Comparison of ENCODE assay signal across 8 mouse cellular contexts in the genomic region with DNA sequence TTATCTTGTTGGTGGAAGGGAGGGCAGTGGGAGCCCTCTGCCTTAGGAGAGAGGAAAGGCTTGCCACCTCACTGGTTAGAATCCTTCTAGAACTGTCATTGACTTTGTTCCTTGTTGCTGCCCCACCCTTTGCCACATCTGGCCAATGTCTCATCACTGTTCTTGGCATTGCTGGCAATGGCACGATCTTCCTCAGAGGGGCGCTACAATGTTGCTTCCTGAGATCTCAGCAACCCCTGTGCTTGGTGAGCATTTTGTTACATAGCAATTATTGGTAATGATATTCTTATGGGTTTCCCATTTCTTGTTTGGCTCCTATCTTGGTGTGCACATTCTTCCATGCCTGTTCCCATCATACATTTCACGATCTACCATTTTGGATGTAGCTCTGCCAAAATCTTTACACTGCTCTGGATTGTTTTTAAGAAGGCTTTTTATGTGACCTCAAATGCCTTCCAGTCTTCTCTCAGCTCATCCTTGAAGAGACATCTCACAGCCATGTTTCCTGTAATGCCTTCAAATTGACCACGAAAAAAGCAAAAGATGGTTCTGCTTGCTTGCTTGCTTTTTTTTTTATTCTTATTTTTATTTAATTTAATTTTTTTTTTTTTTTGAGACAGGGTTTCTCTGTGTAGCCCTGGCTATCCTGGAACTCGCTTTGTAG. TPM values are rescaled to one million over a fixed set of nuclear protein-coding genes. Genes with fewer than 3 reads are reported as not detected.
DNase-seq lines count a peak whose midpoint lies in the region; ATAC-seq lines count a peak whose summit lies in the region.

A gene (plus strand): TSS at position 614 of the 664 bp plus-strand sequence.

- DNase-seq in adrenal gland, adult 18-20 months (ENCODE audit: low spot score in 2 of 2) = no peak
- no peak for DNase-seq in adrenal gland, adult (ENCODE audit: inconsistent age in 2 of 2, low spot score in 1 of 2)
- no peak for DNase-seq in intestine, embryonic 14.5 days (ENCODE audit: low spot score)
- no peak for DNase-seq in kidney, postnatal 36 days

- no peak within 1 kb of the TSS for H3K27ac ChIP-seq in intestine, embryonic 14.5 days (ENCODE audit: low read depth)
- peak within 1 kb of the TSS; percentile 84 for H3K27ac ChIP-seq in midbrain, embryonic 13.5 days

- H3K27me3 ChIP-seq in megakaryocyte, embryonic 14.5 days (replicated peaks) = peaks cover 11% of the 10 kb centered on the region
- peaks cover 13% of the 10 kb centered on the region; the same call in 1 of the 2 replicates for H3K27me3 ChIP-seq in intestine, embryonic 14.5 days (replicated peaks; ENCODE audit: control insufficient read depth, insufficient read depth, low read length)
- no peaks in the 10 kb centered on the region for H3K27me3 ChIP-seq in midbrain, embryonic 13.5 days

- H3K4me3 ChIP-seq in megakaryocyte, embryonic 14.5 days (replicated peaks) = peak within 1 kb of the TSS; percentile 95
- peak within 1 kb of the TSS; percentile 57 for H3K4me3 ChIP-seq in intestine, embryonic 14.5 days (ENCODE audit: low read depth, low read length)
- H3K4me3 ChIP-seq in midbrain, embryonic 13.5 days (replicated peaks) = peak within 1 kb of the TSS; percentile 75

- 85% methylated on average over 5 of the region's 5 CpGs for WGBS in intestine, embryonic 14.5 days
- WGBS in midbrain, embryonic 13.5 days = 87% methylated on average over 5 of the region's 5 CpGs

- H3K9ac ChIP-seq in intestine, embryonic 14.5 days (ENCODE audit: low read length) = peak within 1 kb of the TSS; percentile 50
- peak within 1 kb of the TSS; percentile 82 for H3K9ac ChIP-seq in midbrain, embryonic 13.5 days (replicated peaks)

- H3K4me1 ChIP-seq in megakaryocyte, embryonic 14.5 days = peaks cover 44% of the 10 kb centered on the region
- H3K4me1 ChIP-seq in intestine, embryonic 14.5 days (replicated peaks; ENCODE audit: control insufficient read depth, insufficient read depth, low read length) = peaks cover 2% of the 10 kb centered on the region; the same call in 1 of the 2 replicates
- H3K4me1 ChIP-seq in midbrain, embryonic 13.5 days (replicated peaks) = peaks cover 13% of the 10 kb centered on the region

- no peak for ATAC-seq in megakaryocyte, adult 5-6 weeks (ENCODE audit: poor library complexity, severe bottlenecking)
- ATAC-seq in intestine, embryonic 14.5 days (replicated peaks; ENCODE audit: low FRiP score, low TSS enrichment, low read depth) = no peak
- no peak for ATAC-seq in midbrain, embryonic 13.5 days
- no peak for ATAC-seq in frontal cortex, adult (ENCODE audit: low TSS enrichment)

- H3K4me2 ChIP-seq in intestine, embryonic 14.5 days (ENCODE audit: low read length) = peak within 1 kb of the TSS; percentile 76
- peak within 1 kb of the TSS; percentile 84 for H3K4me2 ChIP-seq in midbrain, embryonic 13.5 days (replicated peaks)

- 0 out of 2 replicates have a peak, but pooled peaks cover 3% of the 10 kb centered on the region for H3K9me3 ChIP-seq in megakaryocyte, embryonic 14.5 days
- H3K9me3 ChIP-seq in intestine, embryonic 14.5 days (ENCODE audit: control insufficient read depth, low read length) = no peaks in the 10 kb centered on the region
- no peaks in the 10 kb centered on the region for H3K9me3 ChIP-seq in midbrain, embryonic 13.5 days

- peaks cover 3% of the 10 kb centered on the region for H3K36me3 ChIP-seq in megakaryocyte, embryonic 14.5 days (replicated peaks; ENCODE audit: low read length)
- H3K36me3 ChIP-seq in intestine, embryonic 14.5 days (ENCODE audit: control insufficient read depth, insufficient read depth, low read length) = no peaks in the 10 kb centered on the region
- H3K36me3 ChIP-seq in midbrain, embryonic 13.5 days = no peaks in the 10 kb centered on the region

RNA-seq across cellular contexts. Expression of the gene that starts here (rescaled TPM):
- 10 to 100 TPM; 59.2 to 70.6 TPM for total RNA-seq in adrenal gland, adult 18-20 months (2021)
- polyA plus RNA-seq in megakaryocyte, embryonic 14.5 days (2012; ENCODE audit: insufficient read depth, low replicate concordance) = 10.7 and 22.4 TPM in 2 replicates
- 1.3 TPM in 1 of 2 replicates, not detected in the other for total RNA-seq in megakaryocyte, adult 5-6 weeks (2015)
- total RNA-seq in megakaryocyte, adult 5-6 weeks (2017) = 0.51 and 0.73 TPM in 2 replicates
- 6.8 and 7.4 TPM in 2 replicates for polyA plus RNA-seq in intestine, embryonic 14.5 days (2014; fragmentation: Nextera tagmentation; extraction: Ambion mirVana)
- 10.7 and 11.4 TPM in 2 replicates for polyA plus RNA-seq in midbrain, embryonic 13.5 days (2015; fragmentation: Nextera tagmentation; extraction: Ambion mirVana)

Comparison
In these comparisons a context has a peak if more than half of its experiments do, and no peak if none do; other contexts are left out.
1. RNA of the gene that starts here (total RNA-seq): 59.2 to 70.6 TPM in adrenal gland, adult 18-20 months; 0.51 to 1.3 TPM in megakaryocyte, adult 5-6 weeks; every median in the first group is over 10 times any median in the second.
2. Peak in every context shown above with its lines, with median percentiles within 50 percentile points of each other: H3K4me3 ChIP-seq.